Mouse (Mus musculus) layer of hippocampus, adult 11-12 months (tissue): ENCODE measurements around the gene Cadm1.

Experiments used
- DNase-seq: peaks from one replicate; pipeline ENCODE4 v3.0.0; 2022; ENCODE audit warnings: low spot score

Cadm1 gene

DNA sequence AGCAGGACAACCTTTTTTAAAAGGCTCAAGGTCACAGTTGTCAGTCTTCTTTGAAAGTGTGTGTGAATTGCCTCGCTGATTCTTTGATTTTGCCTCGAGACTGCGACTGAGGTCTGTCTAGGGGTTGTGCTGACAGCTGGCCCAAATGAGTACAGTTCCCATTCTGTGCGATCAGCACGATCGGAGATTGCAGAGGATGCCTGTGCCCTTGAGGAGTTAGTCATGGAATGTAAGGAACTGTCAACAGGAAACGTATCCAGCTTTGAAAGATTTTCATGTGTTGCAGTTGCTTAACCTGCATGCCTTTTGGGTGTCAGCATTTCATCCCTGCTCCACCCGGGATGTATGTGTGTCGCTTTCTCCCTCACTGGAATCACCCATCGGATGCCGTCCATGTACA, 141.6 kb downstream of the Cadm1 start:
- no peak for DNase-seq

GRCm38 (mm10) chr9:47674766-47675713, 145.1 kb downstream of the Cadm1 start:
- no peak for DNase-seq

- DNase-seq = no peak
These were observed 156.9 kb downstream of the Cadm1 start for GRCm38 (mm10) chr9:47686881-47687280.

DNA sequence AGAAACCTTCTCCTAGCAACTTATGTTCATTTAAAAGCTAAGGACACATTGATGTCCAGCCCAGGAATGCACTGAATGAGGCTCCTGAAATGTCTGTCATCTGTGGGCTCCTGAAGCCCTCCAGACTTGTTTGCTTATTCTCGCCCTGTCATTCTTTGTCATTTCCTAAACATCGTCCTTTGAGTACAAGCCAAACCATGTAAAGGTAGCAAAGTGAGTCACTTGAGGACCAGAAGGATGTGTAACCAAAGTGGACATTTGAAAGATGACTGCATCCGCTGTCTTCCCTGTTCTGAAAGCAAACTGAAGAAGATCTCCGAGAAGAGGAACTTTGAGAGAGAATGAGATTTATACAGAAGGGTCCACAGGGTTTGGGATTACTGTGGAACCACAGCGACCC, 157.6 kb downstream of the Cadm1 start:
- DNase-seq = no peak

- no peak for DNase-seq
These were observed 158.3 kb downstream of the Cadm1 start for GRCm38 (mm10) chr9:47688297-47688696.

- no peak for DNase-seq
These were observed 162.9 kb downstream of the Cadm1 start for GRCm38 (mm10) chr9:47692911-47693310.

DNA sequence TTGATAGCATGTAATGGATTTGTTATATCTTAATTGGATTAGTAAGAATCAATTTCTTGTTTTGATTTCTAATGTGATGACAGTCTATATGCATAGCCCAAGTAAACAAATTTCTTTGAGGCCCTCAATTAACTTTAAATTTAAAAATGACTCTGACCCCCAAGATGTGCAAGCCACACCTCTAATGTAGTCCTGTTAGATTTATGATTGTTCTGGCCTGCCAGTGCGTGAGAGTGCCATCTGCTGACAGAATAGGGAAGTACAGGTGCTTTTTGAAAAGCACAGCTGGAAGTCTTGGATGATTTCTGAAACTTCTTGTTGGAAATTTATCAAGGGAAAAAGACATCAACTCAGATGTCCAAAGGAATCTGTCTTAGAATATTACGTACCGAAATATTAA, 169.1 kb downstream of the Cadm1 start:
- DNase-seq = peak; percentile 82

GRCm38 (mm10) chr9:47700021-47700420, 170.0 kb downstream of the Cadm1 start:
- DNase-seq = no peak

DNA sequence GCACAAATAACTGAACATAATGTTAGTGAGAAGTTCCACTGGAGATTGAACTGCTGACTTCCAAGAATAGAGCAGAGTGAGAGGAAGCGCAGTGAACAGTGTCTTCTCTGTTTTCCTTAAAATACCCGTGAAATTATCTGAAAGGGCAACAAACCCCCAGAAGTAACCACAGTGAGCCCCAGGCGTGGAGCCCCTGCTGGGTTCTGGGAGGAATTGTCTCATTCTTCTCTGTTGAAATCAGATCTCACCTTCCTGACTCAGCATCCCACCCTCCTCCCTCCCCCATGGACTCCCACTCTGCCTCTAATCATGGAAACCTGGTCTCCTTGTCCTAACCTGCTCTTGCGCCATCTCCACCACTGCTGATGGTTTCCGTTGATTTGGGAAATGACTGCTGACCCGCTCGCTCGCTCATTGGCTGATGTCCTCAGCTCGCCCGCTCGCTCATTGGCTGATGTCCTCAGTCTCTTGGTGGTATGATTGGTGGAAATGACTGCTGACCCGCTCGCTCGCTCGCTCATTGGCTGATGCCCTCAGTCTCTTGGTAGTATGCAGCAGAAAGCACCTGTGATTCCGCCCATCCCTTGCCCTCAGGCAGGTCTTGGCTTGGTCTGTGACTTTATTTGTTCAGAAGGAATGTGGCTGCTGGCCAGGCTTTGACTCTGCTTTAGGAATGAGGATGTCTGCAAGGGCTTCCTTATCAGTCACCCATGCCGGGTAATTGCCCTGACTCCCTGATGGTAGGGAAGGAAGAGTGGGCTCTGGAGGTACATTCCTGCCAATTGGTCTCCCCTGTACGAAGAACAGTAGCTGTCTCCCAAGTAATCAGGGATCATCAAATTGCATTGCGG, 173.3 kb downstream of the Cadm1 start:
- DNase-seq = no peak

GRCm38 (mm10) chr9:47706341-47706740, 176.4 kb downstream of the Cadm1 start:
- DNase-seq = no peak

GRCm38 (mm10) chr9:47707326-47707725, 177.4 kb downstream of the Cadm1 start:
- no peak for DNase-seq

DNA sequence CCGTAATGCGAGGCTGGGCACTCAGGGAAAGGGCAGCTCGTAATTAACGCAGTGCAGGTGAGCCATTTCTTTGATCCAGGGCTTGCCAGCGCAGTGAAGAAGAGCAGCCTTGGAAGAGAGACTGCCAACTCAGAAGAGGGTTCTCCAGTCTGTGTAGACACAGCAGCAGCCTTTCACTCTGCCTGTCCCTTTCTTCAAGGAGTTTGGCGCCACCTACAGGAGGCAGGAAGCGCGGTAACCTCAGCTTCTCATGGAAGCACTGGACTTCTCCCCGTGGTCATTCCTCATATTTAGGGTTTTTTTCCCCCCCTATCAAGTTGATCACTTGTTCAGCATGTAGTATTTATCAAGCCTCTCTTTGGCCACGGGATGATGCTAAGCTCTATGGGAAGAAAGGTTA, 178.3 kb downstream of the Cadm1 start:
- DNase-seq = peak; percentile 86

- no peak for DNase-seq
These were observed 181.0 kb downstream of the Cadm1 start for GRCm38 (mm10) chr9:47710946-47711345.

DNA sequence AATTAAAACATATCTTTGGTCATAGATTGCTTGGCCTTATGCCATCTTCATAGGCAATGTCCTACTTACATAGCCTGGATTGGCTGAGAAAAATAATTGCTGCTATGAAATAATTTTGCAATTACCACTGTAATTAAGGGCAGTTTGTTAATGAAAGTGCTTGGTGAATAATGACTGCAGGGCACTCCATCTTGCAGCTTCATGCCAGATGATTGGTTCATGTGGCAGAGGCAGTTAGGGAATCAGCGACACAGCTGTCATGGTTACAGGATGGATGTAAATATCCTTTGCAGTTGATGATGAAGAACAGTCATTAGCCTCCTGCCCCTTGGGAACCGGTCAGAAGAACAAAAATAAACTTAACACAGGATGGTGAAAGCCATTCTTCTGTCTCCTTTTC, 184.6 kb downstream of the Cadm1 start:
- no peak for DNase-seq

- DNase-seq = no peak
These were observed 185.4 kb downstream of the Cadm1 start for GRCm38 (mm10) chr9:47715415-47715814.

- no peak for DNase-seq
These were observed 186.9 kb downstream of the Cadm1 start for GRCm38 (mm10) chr9:47716883-47717282.

DNA sequence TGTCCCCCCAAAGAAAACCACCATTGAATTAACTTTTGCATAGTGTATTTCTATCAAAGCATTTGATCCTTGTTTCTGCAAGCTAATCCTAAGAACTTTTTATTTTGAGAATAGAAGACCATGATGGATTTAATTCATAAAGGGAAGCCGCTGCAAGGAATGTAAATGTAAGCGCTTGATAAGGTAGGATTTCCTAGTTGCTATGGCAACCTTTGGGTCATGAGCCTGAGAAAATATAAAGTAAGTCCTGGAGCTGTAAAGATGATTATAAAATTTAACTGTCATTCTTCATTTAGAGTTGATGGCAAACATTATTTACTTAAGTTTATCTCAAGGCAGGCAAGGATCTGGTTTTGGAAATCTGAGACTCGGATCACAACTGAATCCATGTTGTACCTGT, 197.6 kb downstream of the Cadm1 start:
- no peak for DNase-seq

GRCm38 (mm10) chr9:47728852-47729251, 198.9 kb downstream of the Cadm1 start:
- no peak for DNase-seq

DNA sequence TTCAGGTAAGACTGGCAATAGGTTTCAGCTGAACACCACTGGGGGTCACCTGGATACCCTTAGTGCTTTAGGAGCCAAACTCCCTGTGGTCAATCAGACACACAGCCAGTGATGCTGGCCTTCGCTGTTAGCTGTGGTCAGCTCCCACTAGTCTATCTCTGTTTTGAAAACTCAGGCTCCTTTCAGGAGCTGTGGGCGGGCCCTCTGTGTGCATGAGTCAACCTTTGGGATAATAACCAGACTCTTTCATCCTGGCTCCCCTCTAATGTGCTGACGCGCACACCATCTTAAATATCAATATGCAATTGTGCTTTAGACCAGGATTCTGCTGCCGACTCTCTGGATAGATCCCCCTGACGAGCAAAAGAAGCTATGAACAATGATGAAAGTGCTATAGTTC, 200.3 kb downstream of the Cadm1 start:
- DNase-seq = no peak

DNA sequence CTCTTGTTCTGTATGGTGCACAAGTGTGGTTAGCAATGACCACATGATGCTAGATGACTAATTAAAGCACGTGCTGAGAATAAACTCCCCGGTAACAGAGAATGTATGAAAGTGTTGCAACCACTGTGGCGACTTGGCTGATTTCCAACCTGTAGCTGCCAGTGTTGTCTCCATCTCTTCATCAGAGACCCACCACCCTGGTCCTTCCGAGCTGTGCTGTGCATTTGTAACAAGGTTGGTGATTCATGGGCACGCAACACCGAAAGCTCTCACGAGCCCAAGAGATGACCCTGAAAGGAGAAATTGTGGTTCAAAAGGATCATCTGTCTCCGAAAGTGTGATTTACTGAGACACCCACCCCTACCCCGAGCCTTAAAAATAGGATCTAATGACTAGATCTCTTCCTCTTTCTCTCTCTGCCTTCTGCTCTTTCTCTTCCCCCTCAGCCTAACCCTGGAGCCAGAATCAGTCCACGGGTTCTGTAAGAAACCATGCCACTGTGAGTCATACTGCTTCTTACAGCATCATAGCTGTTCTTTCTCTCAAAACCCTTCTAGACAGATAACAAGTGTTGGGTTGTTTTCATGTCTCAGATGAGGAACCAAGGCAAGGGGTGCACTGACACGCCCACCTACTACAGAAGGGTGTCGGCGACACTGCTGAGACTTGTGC, 203.9 kb downstream of the Cadm1 start:
- peak; percentile 82 for DNase-seq

DNA sequence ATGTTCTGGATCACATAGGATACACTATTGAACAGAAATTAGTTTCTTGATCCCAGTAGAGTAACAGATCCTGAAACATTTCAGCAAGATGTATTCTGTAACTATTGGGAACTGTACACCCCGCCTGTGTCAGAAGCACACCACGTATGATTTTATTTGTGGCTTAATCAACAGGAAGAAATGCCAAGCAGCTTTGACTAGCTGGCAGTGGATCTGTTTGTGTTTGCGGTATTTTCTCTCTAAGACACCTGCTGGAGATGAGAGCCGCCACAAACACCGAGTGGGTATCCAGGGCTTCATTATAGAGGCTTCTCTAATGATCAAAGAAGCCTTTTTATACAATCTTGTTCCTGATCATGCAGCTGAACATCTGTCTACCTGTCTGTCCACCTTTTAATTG, 204.9 kb downstream of the Cadm1 start:
- DNase-seq = no peak

- no peak for DNase-seq
These were observed 208.8 kb downstream of the Cadm1 start for GRCm38 (mm10) chr9:47738799-47739198.
